Mouse (Mus musculus) large intestine, adult 2 months (tissue): ENCODE measurements around the gene Bag1. TPM values are rescaled to one million over a fixed set of nuclear protein-coding genes. Genes with fewer than 3 reads are reported as not detected.
A peak's percentile ranks its signal among the peaks of the same experiment; 100 is the strongest.

ENCODE experiments used
- DNase-seq: peaks from one replicate; pipeline ENCODE4 v3.0.0-alpha.2; 2012; ENCODE audit warnings: low read depth, low spot score
- WGBS: fragments of 180-500 bp; shearing (Covaris S2); methylation state at CpG from one replicate; pipeline ENCODE4 v1.1.7; 2018; 5-methylcytosine and 5-hydroxymethylcytosine counted together
- polyA plus RNA-seq: library from polyadenylated mRNA; depleted of rRNA; stranded (reverse); fragments of >200 nt; gene quantifications from 2 replicates; pipeline ENCODE4 v1.2.3, GENCODE M21; 2012; rRNA removed

Gene Bag1
- polyA plus RNA-seq = 85.1 and 89.6 TPM in 2 replicates

- peak; percentile 95 for DNase-seq
Measured at GRCm38 (mm10) chr4:40948160-40948708, at the start of gene Bag1, which contains the start of gene Chmp5. Gene Bag1, minus strand, starts transcription at chr4:40948294. Gene Chmp5, plus strand, starts transcription at chr4:40948407.

GRCm38 (mm10) chr4:40996302-40996701 lies 48.2 kb upstream of the Bag1 start:
- 94% methylated on average over 6 of the region's 6 CpGs for WGBS
- no peak for DNase-seq

More at GRCm38 (mm10) chr4:40948160-40948708, at the start of gene Bag1, which contains the start of gene Chmp5:
- under 1% methylated on average over 50 of the region's 50 CpGs for WGBS

- 88% methylated on average over 6 of the region's 6 CpGs for WGBS
- no peak for DNase-seq
Measured at GRCm38 (mm10) chr4:40989633-40990032, 41.5 kb upstream of the Bag1 start.

GRCm38 (mm10) chr4:40983686-40984085 lies 35.6 kb upstream of the Bag1 start:
- 51% methylated on average over 1 of the region's 1 CpGs for WGBS
- DNase-seq = no peak

GRCm38 (mm10) chr4:40982486-40982885 lies 34.4 kb upstream of the Bag1 start:
- no peak for DNase-seq
- 27% methylated on average over 3 of the region's 3 CpGs for WGBS

- WGBS = 92% methylated on average over 1 of the region's 1 CpGs
- no peak for DNase-seq
Measured at GRCm38 (mm10) chr4:40979430-40979829, 31.3 kb upstream of the Bag1 start.

- no peak for DNase-seq
Measured at GRCm38 (mm10) chr4:40976651-40977050, 28.6 kb upstream of the Bag1 start.

GRCm38 (mm10) chr4:40975678-40976077 lies 27.6 kb upstream of the Bag1 start:
- DNase-seq = no peak
- WGBS = 82% methylated on average over 3 of the region's 3 CpGs

More at GRCm38 (mm10) chr4:40976651-40977050, 28.6 kb upstream of the Bag1 start:
- 93% methylated on average over 10 of the region's 10 CpGs for WGBS

GRCm38 (mm10) chr4:40974011-40974410 lies 25.9 kb upstream of the Bag1 start:
- 84% methylated on average over 1 of the region's 1 CpGs for WGBS
- DNase-seq = no peak

GRCm38 (mm10) chr4:40971744-40972143 lies 23.6 kb upstream of the Bag1 start:
- DNase-seq = no peak
- 24% methylated on average over 13 of the region's 13 CpGs for WGBS

- WGBS = under 1% methylated on average over 81 of the region's 85 CpGs
- DNase-seq = peak; percentile 95
Measured at GRCm38 (mm10) chr4:40970842-40971701, 23.0 kb upstream of the Bag1 start, which contains the start of gene Nfx1. Gene Nfx1, plus strand, starts transcription at chr4:40970906.

- DNase-seq = no peak
- under 1% methylated on average over 16 of the region's 16 CpGs for WGBS
Measured at GRCm38 (mm10) chr4:40970592-40970841, 22.4 kb upstream of the Bag1 start.

- peak; percentile 72 for DNase-seq
Measured at GRCm38 (mm10) chr4:40969781-40970591, 21.9 kb upstream of the Bag1 start.

GRCm38 (mm10) chr4:40969161-40969560 lies 21.1 kb upstream of the Bag1 start:
- no peak for DNase-seq
- WGBS = 50% methylated on average over 4 of the region's 4 CpGs

More at GRCm38 (mm10) chr4:40969781-40970591, 21.9 kb upstream of the Bag1 start:
- 3% methylated on average over 13 of the region's 13 CpGs for WGBS

GRCm38 (mm10) chr4:40963536-40963935 lies 15.4 kb upstream of the Bag1 start:
- 90% methylated on average over 3 of the region's 3 CpGs for WGBS

GRCm38 (mm10) chr4:40955942-40956341 lies 7.8 kb upstream of the Bag1 start:
- no peak for DNase-seq
- WGBS = 86% methylated on average over 6 of the region's 6 CpGs

More at GRCm38 (mm10) chr4:40963536-40963935, 15.4 kb upstream of the Bag1 start:
- DNase-seq = no peak

GRCm38 (mm10) chr4:40953521-40953920 lies 5.4 kb upstream of the Bag1 start:
- WGBS = 97% methylated on average over 1 of the region's 1 CpGs
- DNase-seq = no peak

GRCm38 (mm10) chr4:40947565-40948159 lies 432 bp downstream of the Bag1 start:
- DNase-seq = no peak
- under 1% methylated on average over 40 of the region's 40 CpGs for WGBS

GRCm38 (mm10) chr4:40946516-40947121 lies 1.5 kb downstream of the Bag1 start:
- 58% methylated on average over 7 of the region's 7 CpGs for WGBS
- DNase-seq = no peak
